Mouse (Mus musculus) heart, postnatal 36 days (tissue): Measurements from ENCODE around the gene Hist1h2ad. TPM values are rescaled to one million over a fixed set of nuclear protein-coding genes. Genes with fewer than 3 reads are reported as not detected.
A peak's percentile ranks its signal among the peaks of the same experiment; 100 is the strongest.
"Not testable (repeated sequence)": the region's sequence is repeated elsewhere in the genome, so short reads cannot be mapped to it uniquely, and the experiment has no call there.

Experiments used
- DNase-seq, 2 experiments: peaks; one replicate each; pipeline ENCODE4 v3.0.0; 2021 to 2022
- intact Hi-C: fragments of 180-260 bp; cut with DNase I; formaldehyde crosslinking; loops from one replicate; pipeline ENCODE4 v1.15.1; 2025
- total RNA-seq, 2 experiments: library from RNA; stranded (reverse); gene quantifications; 2 replicates each; pipeline ENCODE4 v1.2.3; 2021

Hist1h2ad gene
- total RNA-seq, 2 experiments from 2014 or later, result 2.9 to 4.6 TPM

DNA sequence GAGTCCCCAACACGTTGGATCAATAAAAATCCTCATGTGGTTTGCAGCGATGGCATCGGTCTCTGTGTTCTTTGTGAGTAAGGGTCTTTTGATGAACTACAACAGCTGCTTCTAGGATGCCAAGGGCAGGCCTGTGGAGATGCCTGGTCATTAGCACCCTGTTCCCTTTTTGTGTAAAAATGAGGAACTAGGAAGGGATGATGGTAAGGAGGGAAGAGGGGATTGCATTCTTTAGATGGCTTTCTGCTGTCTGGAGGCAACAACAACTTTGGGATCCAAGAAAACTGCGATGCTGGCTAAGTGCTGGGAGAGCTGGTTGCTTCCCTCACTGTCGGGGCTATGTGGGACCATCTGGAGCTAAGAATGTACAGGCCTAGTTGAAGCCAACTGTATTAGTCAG lies 35.9 kb upstream of the Hist1h2ad start:
- no peak for DNase-seq
- intact Hi-C loops, result no loop called here

- DNase-seq, intact Hi-C loops: not testable (repeated sequence)
These were observed 34.4 kb upstream of the Hist1h2ad start for GRCm38 (mm10) chr13:23539821-23540220.

GRCm38 (mm10) chr13:23541497-23541896 lies 32.7 kb upstream of the Hist1h2ad start:
- intact Hi-C loops, result no loop called here
- DNase-seq, result no peak

GRCm38 (mm10) chr13:23542225-23542980 lies 31.8 kb upstream of the Hist1h2ad start:
- DNase-seq, intact Hi-C loops: not testable (repeated sequence)

- intact Hi-C loops, result not testable (repeated sequence)
- peak; percentile 44 to 68 for DNase-seq
These were observed 31.1 kb upstream of the Hist1h2ad start, which contains the start of gene Hist1h2bh for GRCm38 (mm10) chr13:23542999-23543607. Gene Hist1h2bh (minus strand): TSS chr13:23543392.

DNA sequence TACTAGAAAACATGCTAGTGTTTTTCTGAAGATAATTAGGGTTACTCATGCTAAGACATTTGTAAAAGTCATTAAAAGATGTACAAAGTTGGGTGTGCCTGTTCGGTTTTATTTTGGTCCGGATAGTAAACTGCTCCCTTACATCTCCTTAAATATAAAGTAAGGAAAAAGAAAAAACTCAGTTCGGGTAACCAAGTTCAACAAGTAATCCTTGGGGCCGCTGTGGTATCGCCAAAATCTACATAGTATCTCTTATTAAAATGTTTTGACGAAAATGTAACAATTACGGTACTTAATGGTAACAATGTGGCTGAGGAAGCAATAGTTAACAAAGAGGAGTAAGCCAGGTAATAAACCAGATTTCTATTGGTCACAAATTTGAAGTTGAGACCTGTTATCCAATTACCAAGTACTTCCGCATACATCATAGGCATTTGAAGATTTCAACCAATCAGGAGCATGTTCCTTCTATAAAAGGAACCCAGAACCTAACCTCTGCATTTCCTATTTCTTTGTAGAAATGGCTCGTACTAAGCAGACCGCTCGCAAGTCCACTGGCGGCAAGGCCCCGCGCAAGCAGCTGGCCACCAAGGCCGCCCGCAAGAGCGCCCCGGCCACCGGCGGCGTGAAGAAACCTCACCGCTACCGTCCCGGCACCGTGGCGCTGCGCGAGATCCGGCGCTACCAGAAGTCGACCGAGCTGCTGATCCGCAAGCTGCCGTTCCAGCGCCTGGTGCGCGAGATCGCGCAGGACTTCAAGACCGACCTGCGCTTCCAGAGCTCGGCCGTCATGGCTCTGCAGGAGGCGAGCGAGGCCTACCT lies 30.0 kb upstream of the Hist1h2ad start, which contains the start of gene Hist1h3f:
Gene Hist1h3f, plus strand, starts transcription at position 88 of the 822 bp plus-strand sequence.
- intact Hi-C loops, result no loop called here

DNA sequence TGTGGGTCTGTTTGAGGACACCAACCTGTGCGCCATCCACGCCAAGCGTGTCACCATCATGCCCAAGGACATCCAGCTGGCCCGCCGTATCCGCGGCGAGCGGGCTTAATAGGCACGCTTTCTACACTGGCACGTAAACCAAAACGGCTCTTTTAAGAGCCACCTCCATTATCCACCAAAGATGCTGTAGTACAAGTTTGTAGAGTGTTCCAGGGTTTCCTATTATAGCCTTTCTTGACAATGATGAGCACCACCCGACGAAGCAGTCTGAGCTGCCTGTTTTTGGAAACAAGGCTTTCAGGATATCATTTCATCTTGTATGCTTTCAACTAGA lies 29.4 kb upstream of the Hist1h2ad start:
- DNase-seq, intact Hi-C loops: not testable (repeated sequence)

More for the DNA sequence above, 30.0 kb upstream of the Hist1h2ad start, which contains the start of gene Hist1h3f:
- peak; percentile 65 to 80 for DNase-seq

- intact Hi-C loops, result no loop called here
- no peak for DNase-seq
These were observed 27.5 kb upstream of the Hist1h2ad start for GRCm38 (mm10) chr13:23546694-23547093.

DNA sequence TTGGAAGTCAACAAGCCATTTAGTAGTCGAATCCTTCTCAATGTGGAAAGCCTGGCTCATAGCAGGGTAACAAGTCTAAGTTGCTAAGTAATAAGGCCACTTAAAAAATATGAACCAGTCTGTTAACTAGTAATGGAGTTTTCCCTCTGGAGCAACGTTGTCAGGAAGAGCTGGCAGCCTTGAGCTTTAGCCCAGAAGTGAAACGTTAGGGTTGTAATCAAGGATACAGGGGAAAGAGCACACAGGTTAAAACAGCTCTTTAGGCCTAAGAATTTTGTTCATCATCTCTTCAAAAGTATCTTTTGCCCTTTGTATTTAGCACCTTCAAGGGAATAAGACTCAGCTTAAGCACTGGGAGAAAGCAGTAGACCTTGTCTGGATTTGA lies 23.4 kb upstream of the Hist1h2ad start:
- intact Hi-C loops, result loop anchor here (2.0 kb wide), 1 partner anchor 18 kb away; no protein-coding TSS in a partner anchor
- no peak for DNase-seq

GRCm38 (mm10) chr13:23551146-23551834 lies 22.9 kb upstream of the Hist1h2ad start, which contains the start of gene Hist1h4f:
Gene Hist1h4f (minus strand): TSS chr13:23551648.
- intact Hi-C loops, result loop anchor here (2.0 kb wide), 1 partner anchor 18 kb away; no protein-coding TSS in a partner anchor
- DNase-seq, result peak; percentile 75 to 76

GRCm38 (mm10) chr13:23551931-23552914 lies 22.0 kb upstream of the Hist1h2ad start:
- DNase-seq, result no peak
- intact Hi-C loops, result loop anchor here (2.0 kb wide), 1 partner anchor 17 kb away; no protein-coding TSS in a partner anchor

DNA sequence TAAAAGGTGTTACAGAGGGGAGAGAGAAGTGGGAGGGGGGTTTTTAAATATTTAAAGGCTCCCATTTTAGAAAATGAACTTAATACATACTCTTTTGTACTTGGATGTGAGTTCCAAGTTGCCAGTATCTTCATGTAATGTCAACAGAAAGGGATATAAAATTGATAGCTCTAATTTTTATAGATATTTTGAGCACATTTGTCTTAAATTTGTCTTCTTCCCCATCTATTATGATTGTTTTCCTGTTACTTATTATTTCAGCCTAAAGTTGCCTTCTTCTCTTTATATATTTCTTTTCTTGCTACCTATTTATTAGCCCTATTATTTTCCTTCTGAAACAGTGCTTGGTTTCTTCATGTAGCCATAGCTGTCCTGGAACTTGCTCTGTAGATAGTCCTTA lies 21.2 kb upstream of the Hist1h2ad start, which contains the start of gene Hist1h1d:
Gene Hist1h1d, plus strand, starts transcription at position 301 of the 400 bp plus-strand sequence.
- intact Hi-C loops, result no loop called here
- DNase-seq, result no peak

- intact Hi-C loops, result no loop called here
These were observed 19.8 kb upstream of the Hist1h2ad start for GRCm38 (mm10) chr13:23554393-23554792.

GRCm38 (mm10) chr13:23554925-23555838 lies 19.0 kb upstream of the Hist1h2ad start:
- intact Hi-C loops, result no loop called here
- peak; percentile 67 to 69 for DNase-seq

More at GRCm38 (mm10) chr13:23554393-23554792, 19.8 kb upstream of the Hist1h2ad start:
- DNase-seq, result no peak

GRCm38 (mm10) chr13:23555839-23556416 lies 18.3 kb upstream of the Hist1h2ad start:
- intact Hi-C loops, result no loop called here
- peak; percentile 52 to 70 for DNase-seq

GRCm38 (mm10) chr13:23556906-23557305 lies 17.3 kb upstream of the Hist1h2ad start:
- DNase-seq, result no peak
- intact Hi-C loops, result no loop called here

DNA sequence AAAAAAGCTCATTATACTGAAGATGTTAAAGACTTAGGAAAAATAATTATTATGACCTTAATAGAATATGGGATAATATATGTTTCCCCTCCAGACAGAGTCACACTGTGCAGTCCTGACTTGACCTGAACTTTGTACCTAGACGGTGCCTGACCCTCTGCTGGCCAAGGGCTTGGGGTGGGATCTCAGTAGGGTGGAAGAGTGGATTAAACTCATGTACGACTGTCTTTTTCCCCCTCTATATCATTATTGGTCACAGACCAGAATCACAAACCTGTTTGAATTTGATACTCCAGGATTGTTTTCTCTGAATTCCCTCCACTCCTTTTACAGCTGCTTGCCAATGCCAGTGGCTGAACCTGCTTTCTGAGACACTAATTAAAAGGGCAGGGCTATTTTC lies 13.5 kb upstream of the Hist1h2ad start:
- DNase-seq, intact Hi-C loops: not testable (repeated sequence)
